Mouse (Mus musculus) midbrain, embryonic 11.5 days (tissue): ENCODE data around the gene Lrrc61. TPM values are rescaled to one million over a fixed set of nuclear protein-coding genes. Genes with fewer than 3 reads are reported as not detected.

Source experiments
- ATAC-seq: fragments of 200-750 bp; cut with Nextera tagmentation; 2 replicates; pipeline ENCODE4 v1.8.0; 2017; ENCODE audit warnings: moderate TSS enrichment, moderate library complexity; ENCODE audit not compliant: low FRiP score
- DNase-seq: peaks from one replicate; pipeline ENCODE4 v3.0.0; 2015; ENCODE audit warnings: low spot score; ENCODE audit errors: missing footprints
- H3K27ac ChIP-seq: fragments of 300-500 bp; sonication (generic); 2 replicates; pipeline ENCODE4 v1.5.1; 2014; ENCODE audit warnings: low read depth, low read length
- H3K27me3 ChIP-seq: fragments of 300-500 bp; sonication (generic); 2 replicates; pipeline ENCODE4 v1.6.1; 2014; ENCODE audit warnings: mild to moderate bottlenecking, low read length, moderate library complexity, mixed read lengths; ENCODE audit not compliant: control insufficient read depth, insufficient read depth
- H3K36me3 ChIP-seq: fragments of 300-500 bp; sonication (generic); 2 replicates; pipeline ENCODE4 v1.6.1; 2014; ENCODE audit warnings: mild to moderate bottlenecking, low read length, moderate library complexity, mixed read lengths; ENCODE audit not compliant: control insufficient read depth, insufficient read depth
- H3K4me1 ChIP-seq: fragments of 300-500 bp; sonication (generic); 2 replicates; pipeline ENCODE4 v1.6.1; 2014; ENCODE audit warnings: low read length; ENCODE audit not compliant: control insufficient read depth, insufficient read depth
- H3K4me2 ChIP-seq: fragments of 300-500 bp; sonication (generic); 2 replicates; pipeline ENCODE4 v1.6.1; 2014; ENCODE audit warnings: mild to moderate bottlenecking, moderate library complexity
- H3K4me3 ChIP-seq: fragments of 300-500 bp; sonication (generic); 2 replicates; pipeline ENCODE4 v1.5.1; 2014; ENCODE audit warnings: low read depth, low read length
- H3K9ac ChIP-seq: fragments of 300-500 bp; sonication (generic); 2 replicates; pipeline ENCODE4 v1.6.1; 2014; ENCODE audit warnings: low read length
- H3K9me3 ChIP-seq: fragments of 300-500 bp; sonication (generic); 2 replicates; pipeline ENCODE4 v1.6.1; 2016; ENCODE audit warnings: low read length; ENCODE audit not compliant: control insufficient read depth
- WGBS: fragments of 180-500 bp; shearing (Covaris S2); extraction: QIAGEN DNeasy Blood & Tissue Kit; methylation state at CpG from one replicate; pipeline ENCODE4 v1.1.7; 2014; 5-methylcytosine and 5-hydroxymethylcytosine counted together
- polyA plus RNA-seq: library from polyadenylated mRNA; unstranded; fragments of >200 nt; fragmentation: Nextera tagmentation; extraction: Ambion mirVana; gene quantifications from 2 replicates; pipeline ENCODE4 v1.2.1, GENCODE M21; 2014

The Lrrc61 gene
- polyA plus RNA-seq, 1 experiment from 2014 or later = 15.5 TPM

DNA sequence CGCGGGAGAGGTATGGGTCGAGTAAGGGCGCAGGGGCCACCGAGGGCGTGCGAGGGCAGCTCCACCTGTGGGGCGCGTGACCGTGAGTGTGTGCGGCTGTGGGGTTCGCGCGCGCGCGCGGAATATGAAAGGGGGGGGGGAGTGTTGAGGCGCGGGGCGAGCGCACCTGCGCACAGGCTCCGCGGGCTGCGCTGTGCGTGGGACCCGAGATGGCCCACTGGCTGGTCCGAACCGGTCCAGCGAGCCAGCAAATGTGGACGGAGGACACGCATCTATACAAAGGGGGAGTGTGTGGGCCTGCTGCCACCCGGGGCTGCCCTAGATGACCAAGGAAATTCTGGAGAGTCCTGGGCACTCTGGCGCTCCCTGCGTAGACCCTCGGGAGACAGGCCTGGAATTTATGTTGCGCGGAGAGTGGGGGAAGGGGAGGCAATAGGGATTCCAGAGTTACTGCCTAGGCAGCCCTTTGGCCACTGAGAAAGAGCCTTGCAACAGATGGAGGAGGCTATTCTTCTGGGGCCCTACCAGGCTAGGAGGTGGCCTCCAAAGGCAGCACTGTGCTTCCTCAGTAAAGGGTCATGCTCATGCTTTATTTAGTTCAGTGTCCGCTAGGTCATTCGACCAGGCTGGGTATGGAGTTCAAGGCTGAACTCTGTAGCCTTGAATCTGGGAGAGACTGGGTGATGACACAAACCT, 39.6 kb downstream of the Lrrc61 start:
- Histone ChIP-seq H3K9me3 (no peaks in the 10 kb centered on the region; the same call in 1 of the 2 replicates), H3K4me1 (peaks cover 14% of the 10 kb centered on the region), H3K27ac (peak overlapping the region; percentile 74), H3K4me3 (peak overlapping the region; percentile 92), H3K36me3 (peaks cover 28% of the 10 kb centered on the region), H3K27me3 (no peaks in the 10 kb centered on the region), H3K4me2 (peak overlapping the region; percentile 87), H3K9ac (peak overlapping the region; percentile 94)
- ATAC-seq (peak; percentile 67), DNase-seq (peak; percentile 95)
- 2% methylated on average over 38 of the region's 41 CpGs for WGBS

DNA sequence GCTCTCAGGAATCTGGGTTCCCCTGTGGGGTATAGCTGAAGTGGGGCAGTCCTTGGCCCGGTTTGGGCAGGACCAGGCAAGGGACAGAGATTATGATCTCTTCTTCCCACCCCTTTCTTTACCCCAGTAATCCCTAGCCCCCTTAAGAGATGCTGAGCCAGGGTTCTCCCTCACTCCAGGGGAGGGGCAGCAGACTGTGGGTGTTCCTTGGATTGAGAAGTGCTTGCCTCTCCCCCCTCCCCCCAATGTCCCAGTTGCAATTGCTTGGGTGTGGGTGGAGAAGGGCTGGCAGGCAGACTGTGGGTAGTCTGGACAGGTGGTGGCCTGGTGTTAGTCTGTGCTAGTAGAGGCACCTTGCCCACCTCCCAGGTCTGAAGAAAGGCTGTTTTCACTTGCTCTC, 40.7 kb downstream of the Lrrc61 start:
- no peak overlapping the region for H3K27ac ChIP-seq
- H3K9me3 ChIP-seq = no peaks in the 10 kb centered on the region; the same call in 1 of the 2 replicates
- H3K4me1 ChIP-seq = peaks cover 14% of the 10 kb centered on the region
- H3K27me3 ChIP-seq = no peaks in the 10 kb centered on the region
- ATAC-seq (no peak), DNase-seq (no peak)
- peak overlapping the region; percentile 87 for H3K4me2 ChIP-seq
- H3K4me3 ChIP-seq = peak overlapping the region; percentile 92
- peak overlapping the region; percentile 94 for H3K9ac ChIP-seq
- peaks cover 31% of the 10 kb centered on the region for H3K36me3 ChIP-seq
- 38% methylated on average over 1 of the region's 1 CpGs for WGBS

DNA sequence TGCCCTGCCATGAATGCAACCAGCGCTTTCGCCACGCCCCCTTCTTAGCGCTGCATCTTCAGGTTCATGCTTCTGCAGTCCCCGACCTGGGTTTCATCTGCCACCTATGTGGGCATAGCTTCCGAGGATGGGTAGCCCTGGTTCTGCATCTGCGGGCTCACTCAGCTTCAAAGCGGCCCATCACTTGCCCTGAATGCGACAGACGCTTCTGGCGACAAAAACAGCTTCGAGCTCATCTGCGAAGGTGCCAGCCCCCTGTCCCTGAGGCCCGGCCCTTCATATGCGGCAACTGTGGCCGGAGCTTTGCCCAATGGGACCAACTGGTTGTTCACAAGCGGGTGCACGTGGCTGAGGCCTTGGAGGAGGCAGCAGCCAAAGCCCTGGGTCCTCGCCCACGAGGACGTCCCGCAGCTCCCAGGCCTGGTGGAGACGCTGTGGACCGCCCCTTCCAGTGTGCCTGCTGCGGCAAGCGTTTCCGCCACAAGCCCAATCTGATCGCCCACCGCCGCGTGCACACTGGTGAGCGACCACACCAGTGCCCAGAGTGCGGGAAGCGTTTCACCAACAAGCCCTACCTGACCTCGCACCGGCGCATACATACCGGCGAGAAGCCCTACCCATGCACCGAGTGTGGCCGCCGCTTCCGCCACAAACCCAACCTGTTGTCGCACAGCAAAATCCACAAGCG, 42.1 kb downstream of the Lrrc61 start:
- 93% methylated on average over 45 of the region's 45 CpGs for WGBS
- DNase-seq = peak; percentile 70
- Histone ChIP-seq H3K27ac (no peak overlapping the region), H3K9ac (no peak overlapping the region), H3K4me3 (no peak overlapping the region), H3K36me3 (peaks cover 31% of the 10 kb centered on the region), H3K4me2 (no peak overlapping the region), H3K27me3 (no peaks in the 10 kb centered on the region), H3K9me3 (no peaks in the 10 kb centered on the region; the same call in 1 of the 2 replicates), H3K4me1 (peaks cover 19% of the 10 kb centered on the region)
- no peak for ATAC-seq

DNA sequence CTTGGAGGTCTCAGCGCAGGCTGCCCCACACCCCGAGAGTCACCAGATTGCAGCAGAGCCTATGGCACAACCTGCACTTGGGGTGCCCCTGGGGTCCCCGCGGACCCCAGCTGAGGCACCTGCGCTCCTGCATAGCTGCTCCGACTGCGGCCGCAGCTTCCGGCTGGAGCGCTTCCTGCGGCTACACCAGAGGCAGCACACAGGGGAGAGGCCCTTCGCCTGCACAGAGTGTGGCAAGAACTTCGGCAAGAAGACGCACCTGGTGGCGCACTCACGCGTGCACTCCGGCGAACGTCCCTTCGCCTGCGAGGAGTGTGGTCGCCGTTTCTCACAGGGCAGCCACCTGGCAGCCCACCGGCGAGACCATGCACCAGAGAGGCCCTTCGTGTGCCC, 42.6 kb downstream of the Lrrc61 start:
- Histone ChIP-seq H3K27ac (no peak overlapping the region), H3K9ac (no peak overlapping the region), H3K4me2 (no peak overlapping the region), H3K4me3 (no peak overlapping the region), H3K9me3 (no peaks in the 10 kb centered on the region; the same call in 1 of the 2 replicates), H3K4me1 (peaks cover 19% of the 10 kb centered on the region), H3K36me3 (peaks cover 31% of the 10 kb centered on the region), H3K27me3 (no peaks in the 10 kb centered on the region)
- peak; percentile 33 for DNase-seq
- 96% methylated on average over 27 of the region's 27 CpGs for WGBS
- ATAC-seq = no peak

DNA sequence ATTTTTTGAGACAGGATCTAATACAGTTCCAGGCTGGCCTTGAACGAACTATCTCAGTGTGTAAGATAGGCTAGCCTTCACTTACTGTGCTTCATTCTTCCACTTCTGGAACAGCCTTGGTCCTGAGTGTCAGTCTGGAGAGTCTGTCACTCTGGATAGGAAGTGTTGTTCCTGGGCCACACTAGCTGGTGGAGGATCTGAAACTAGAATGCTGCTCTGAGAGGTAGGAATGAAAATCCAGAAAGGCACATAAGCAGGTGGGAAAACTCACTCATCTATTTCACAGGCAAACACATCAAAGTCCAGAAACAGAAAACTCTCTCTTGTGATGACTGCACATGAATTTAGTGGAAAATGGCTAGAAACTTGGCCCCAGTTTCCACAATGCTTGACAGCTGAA, 46.0 kb downstream of the Lrrc61 start:
- H3K27ac ChIP-seq = no peak overlapping the region
- H3K9ac ChIP-seq = no peak overlapping the region
- H3K4me1 ChIP-seq = peaks cover 8% of the 10 kb centered on the region
- WGBS = 97% methylated on average over 1 of the region's 1 CpGs
- ATAC-seq (no peak), DNase-seq (peak; percentile 85)
- no peak overlapping the region for H3K4me3 ChIP-seq
- peaks cover 31% of the 10 kb centered on the region for H3K36me3 ChIP-seq
- H3K9me3 ChIP-seq = no peaks in the 10 kb centered on the region; the same call in 1 of the 2 replicates
- no peak overlapping the region for H3K4me2 ChIP-seq
- no peaks in the 10 kb centered on the region for H3K27me3 ChIP-seq

DNA sequence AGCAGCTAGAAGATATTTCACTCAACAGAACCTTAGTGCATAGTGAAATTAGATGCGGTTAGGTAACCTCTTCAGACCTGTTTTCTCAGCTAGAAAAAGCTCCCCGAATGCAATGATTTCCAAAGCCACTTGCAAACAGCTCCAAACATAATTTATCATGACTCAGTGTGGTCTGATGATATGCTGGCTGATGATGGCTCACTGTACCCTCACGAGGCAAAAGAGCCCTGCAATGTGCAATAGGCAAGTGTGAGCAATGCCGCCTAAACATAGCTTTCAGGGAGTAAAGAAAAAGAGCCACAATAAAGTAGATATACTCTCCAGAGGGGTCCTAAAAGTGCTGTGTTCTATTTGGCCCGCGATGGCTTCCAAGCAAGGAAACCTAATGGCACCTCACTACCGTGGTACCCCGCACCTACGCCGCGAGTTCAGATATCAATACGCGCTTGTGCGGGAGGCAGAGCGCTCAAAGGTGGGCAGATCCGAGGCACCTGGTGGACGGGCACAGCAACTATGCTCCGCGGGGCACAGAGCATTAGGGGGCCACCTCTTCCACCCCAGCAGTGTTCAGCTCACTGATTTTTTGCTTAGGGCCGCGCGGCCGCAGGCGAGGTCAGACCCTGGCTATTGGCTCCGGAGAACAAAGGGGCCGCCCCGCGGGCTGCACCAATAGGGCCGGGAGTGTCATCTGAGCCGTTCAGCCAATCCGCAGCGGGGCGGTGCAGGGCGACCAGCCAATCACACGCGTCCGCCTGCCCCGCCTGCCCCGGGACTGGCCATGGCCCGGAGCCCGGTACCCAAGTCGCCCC, 46.9 kb downstream of the Lrrc61 start, which contains the start of gene Zfp775:
Gene Zfp775 (plus strand): TSS at position 793 of the 809 bp plus-strand sequence.
- peak within 1 kb of the TSS; percentile 85 for H3K4me2 ChIP-seq
- no peaks in the 10 kb centered on the region; the same call in 1 of the 2 replicates for H3K9me3 ChIP-seq
- DNase-seq = peak; percentile 98
- H3K36me3 ChIP-seq = peaks cover 22% of the 10 kb centered on the region
- peak within 1 kb of the TSS; percentile 81 for H3K27ac ChIP-seq
- no peaks in the 10 kb centered on the region for H3K27me3 ChIP-seq
- ATAC-seq = peak; percentile 100
- WGBS = 5% methylated on average over 42 of the region's 42 CpGs
- H3K4me1 ChIP-seq = peaks cover 8% of the 10 kb centered on the region
- peak within 1 kb of the TSS; percentile 91 for H3K9ac ChIP-seq
- peak within 1 kb of the TSS; percentile 66 for H3K4me3 ChIP-seq

DNA sequence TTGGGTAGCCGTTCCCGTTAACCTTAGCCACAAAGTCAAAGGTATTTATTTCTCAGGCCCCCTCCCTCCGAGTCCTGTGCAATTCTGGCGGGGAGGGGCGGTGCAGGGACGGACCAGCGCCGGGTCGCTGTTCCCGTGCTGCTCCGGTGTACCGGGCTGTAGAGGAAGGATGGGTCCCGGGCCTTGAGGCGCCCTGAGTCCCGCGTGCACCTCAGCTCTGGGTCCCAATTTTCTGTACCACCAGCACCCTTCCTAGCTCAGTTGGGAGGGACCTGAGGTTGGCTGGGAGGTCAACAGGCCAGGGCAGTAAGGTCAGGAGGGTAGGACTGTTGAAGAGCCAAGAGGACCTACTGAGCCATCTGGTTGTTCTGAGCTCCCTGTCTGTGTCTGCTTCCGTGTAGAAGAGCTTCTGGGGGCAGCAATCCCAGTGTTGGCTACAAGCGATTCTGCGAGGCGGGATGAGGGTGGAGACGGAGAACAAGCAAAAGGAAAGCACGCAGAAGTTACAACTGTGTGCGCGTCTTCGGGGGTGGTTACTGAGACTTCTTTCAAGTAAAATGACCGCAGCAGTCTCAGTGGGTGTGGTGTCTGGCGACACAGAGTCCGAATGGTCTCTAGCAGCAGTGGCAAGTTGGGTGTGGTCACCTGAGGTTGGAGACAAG, 47.6 kb downstream of the Lrrc61 start:
- Histone ChIP-seq H3K4me3 (peak overlapping the region; percentile 66), H3K4me2 (peak overlapping the region; percentile 85), H3K4me1 (peaks cover 8% of the 10 kb centered on the region), H3K9ac (peak overlapping the region; percentile 91), H3K36me3 (peaks cover 15% of the 10 kb centered on the region), H3K27ac (peak overlapping the region; percentile 81), H3K27me3 (no peaks in the 10 kb centered on the region), H3K9me3 (no peaks in the 10 kb centered on the region; the same call in 1 of the 2 replicates)
- peak; percentile 82 for ATAC-seq
- 2% methylated on average over 28 of the region's 28 CpGs for WGBS
- peak; percentile 92 for DNase-seq

DNA sequence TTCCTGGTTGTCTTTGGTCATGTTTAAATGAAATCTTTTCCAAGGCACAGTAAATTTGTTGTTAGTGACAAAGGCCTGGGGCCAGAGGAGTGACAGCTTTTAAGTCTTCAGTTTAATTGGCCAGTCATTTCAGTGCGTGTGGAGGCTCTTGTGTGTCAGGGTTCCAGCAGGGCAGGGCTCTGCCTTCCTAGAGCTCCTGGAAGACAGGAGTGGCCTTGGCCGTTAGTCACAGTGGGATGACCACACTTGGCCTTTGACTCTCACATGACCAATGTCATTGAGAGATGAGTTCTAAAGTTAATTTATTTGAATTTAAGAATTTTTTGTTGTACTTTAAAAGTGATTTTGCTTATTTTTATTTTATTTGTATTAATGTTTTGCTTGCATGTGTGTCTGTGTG, 53.5 kb downstream of the Lrrc61 start:
- 79% methylated on average over 2 of the region's 2 CpGs for WGBS
- H3K27ac ChIP-seq = no peak overlapping the region
- H3K36me3 ChIP-seq = no peaks in the 10 kb centered on the region
- no peaks in the 10 kb centered on the region for H3K4me1 ChIP-seq
- H3K4me3 ChIP-seq = no peak overlapping the region
- no peak overlapping the region for H3K9ac ChIP-seq
- DNase-seq = no peak
- no peak overlapping the region for H3K4me2 ChIP-seq
- no peaks in the 10 kb centered on the region for H3K9me3 ChIP-seq
- ATAC-seq = no peak
- no peaks in the 10 kb centered on the region for H3K27me3 ChIP-seq
